Mouse (Mus musculus) kidney, adult 2 months (tissue): ENCODE data around the gene Phlda1.

Experiments used
- CTCF ChIP-seq: fragments of 200-500 bp; conservative IDR thresholded peaks from 2 replicates; pipeline ENCODE4 v1.5.1; 2011; ENCODE audit warnings: low read depth, mild to moderate bottlenecking, control low read depth, low read length, moderate library complexity, mixed read lengths; ENCODE audit not compliant: insufficient read depth, insufficient read length
- POLR2A ChIP-seq: fragments of 200-500 bp; IDR thresholded peaks from one replicate; pipeline ENCODE4 v1.6.1; 2011; ENCODE audit warnings: low read depth, low read length, control low read depth

DNA sequence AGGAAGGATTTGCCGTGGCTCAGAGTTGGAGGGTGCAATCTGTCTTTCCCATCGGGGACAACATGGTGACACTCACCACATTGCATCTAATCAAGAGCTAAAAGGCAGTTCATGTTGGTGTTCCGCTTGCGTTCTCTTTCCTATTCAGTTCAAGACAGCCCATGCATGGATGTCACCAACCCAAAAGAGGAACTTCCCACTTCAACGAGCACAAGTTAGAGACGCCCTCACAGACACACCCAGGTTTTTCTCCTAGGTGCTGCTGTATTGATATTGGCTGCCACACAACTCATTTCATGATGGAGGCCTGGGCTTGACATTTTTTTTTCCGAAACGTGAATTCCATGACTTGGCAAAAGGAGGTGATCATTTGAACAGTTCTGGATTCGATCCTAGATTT lies 34.9 kb upstream of the Phlda1 start:
- TF ChIP-seq CTCF (no peak), POLR2A (no peak)
